Mouse (Mus musculus) megakaryocyte, embryonic 14.5 days (primary cell): ENCODE measurements at regions not wholly inside any gene's neighbourhood (a gene's known extent, or its start where the extent isn't known, plus 50 kb on each side); places are given as distances from the start of the nearest gene placed in this dataset.

Experiments
- H3K27me3 ChIP-seq: replicated peaks from 2 replicates; pipeline ENCODE3; 2012; ENCODE audit warnings: inconsistent platforms
- H3K36me3 ChIP-seq: replicated peaks from 2 replicates; pipeline ENCODE3; 2012; ENCODE audit warnings: low read length, inconsistent platforms, mixed read lengths
- H3K4me1 ChIP-seq: 2 replicates; pipeline ENCODE4 v1.6.1; 2012; ENCODE audit warnings: inconsistent platforms
- H3K4me3 ChIP-seq: replicated peaks from 2 replicates; pipeline ENCODE3; 2012; ENCODE audit warnings: moderate library complexity, mild to moderate bottlenecking, inconsistent platforms
- H3K9me3 ChIP-seq: 2 replicates; pipeline ENCODE4 v1.6.1; 2012; ENCODE audit warnings: inconsistent platforms
- FLI1 ChIP-seq: IDR thresholded peaks from 2 replicates; pipeline ENCODE4 v1.6.1; 2012; ENCODE audit warnings: low read length, inconsistent platforms, mixed read lengths
- GATA1 ChIP-seq: IDR thresholded peaks from 3 replicates; pipeline ENCODE4 v1.6.1; 2012; ENCODE audit warnings: mixed read lengths, low read length, inconsistent platforms, borderline replicate concordance

DNA sequence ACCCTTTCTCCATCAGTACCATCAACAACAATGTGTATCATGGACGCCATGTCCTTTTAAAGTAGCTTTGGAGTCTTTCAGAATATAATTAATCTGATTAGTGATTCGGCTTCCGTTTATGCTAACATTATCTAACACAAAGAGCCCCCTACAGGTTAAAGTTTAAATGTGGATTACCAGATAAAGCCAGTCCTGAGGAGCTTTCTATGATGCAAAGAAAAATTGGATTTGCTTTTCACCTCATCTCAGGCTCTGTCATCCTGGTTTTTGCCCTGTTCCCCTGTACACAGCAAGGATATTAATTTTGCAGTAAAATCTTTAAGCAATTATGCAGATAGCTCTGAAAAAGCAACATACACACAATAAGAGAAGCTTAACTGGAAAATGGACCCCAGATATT is 412.7 kb upstream of the Tbc1d2b start:
- Histone ChIP-seq H3K27me3 (no peaks in the 10 kb centered on the region), H3K4me3 (no peak overlapping the region), H3K9me3 (no peaks in the 10 kb centered on the region), H3K36me3 (no peaks in the 10 kb centered on the region), H3K4me1 (no peaks in the 10 kb centered on the region)
- TF ChIP-seq GATA1 (no peak), FLI1 (no peak)

DNA sequence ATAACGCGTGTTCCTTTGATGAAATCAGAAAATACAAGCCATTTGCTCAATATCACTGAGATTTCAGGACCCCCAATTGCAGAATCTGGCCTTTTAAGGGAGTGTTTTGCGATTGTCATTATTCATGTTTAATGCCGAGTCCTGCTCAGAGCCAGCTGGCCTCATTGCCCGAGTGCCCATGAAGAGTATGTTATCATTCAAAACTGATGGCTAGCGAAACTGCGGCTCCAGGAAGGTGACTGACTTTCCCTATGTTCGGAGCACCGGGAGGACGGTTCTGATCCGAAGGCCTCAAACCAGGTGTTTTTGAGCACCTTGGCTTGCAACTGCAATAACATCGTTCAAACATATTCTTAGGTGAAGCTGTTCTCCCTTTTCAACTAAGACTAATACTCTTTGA is 419.5 kb upstream of the Tbc1d2b start:
- H3K9me3 ChIP-seq = no peaks in the 10 kb centered on the region
- H3K4me1 ChIP-seq = no peaks in the 10 kb centered on the region
- H3K36me3 ChIP-seq = no peaks in the 10 kb centered on the region
- no peak overlapping the region for H3K4me3 ChIP-seq
- no peaks in the 10 kb centered on the region for H3K27me3 ChIP-seq
- TF ChIP-seq FLI1 = no peak
- no peak for TF ChIP-seq GATA1

DNA sequence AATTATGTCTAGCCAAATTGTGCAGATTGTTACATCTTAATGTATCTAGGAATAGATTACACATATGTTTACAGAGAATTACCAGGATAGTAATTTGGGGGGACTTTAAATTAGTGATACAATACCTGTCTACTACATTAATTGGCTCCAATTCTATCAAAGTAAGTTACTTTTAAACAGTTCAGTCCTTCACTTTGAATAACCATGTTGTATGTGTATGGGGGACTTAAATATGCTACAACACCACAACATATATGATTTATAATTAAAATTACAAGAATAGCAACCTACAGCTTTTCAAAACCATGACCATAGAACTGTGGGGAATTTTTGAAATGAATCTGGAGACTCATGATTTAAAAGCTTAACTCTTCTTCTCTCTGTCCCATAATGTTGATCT is 420.5 kb upstream of the Tbc1d2b start:
- no peaks in the 10 kb centered on the region for H3K27me3 ChIP-seq
- no peak overlapping the region for H3K4me3 ChIP-seq
- no peaks in the 10 kb centered on the region for H3K36me3 ChIP-seq
- H3K9me3 ChIP-seq = no peaks in the 10 kb centered on the region
- no peaks in the 10 kb centered on the region for H3K4me1 ChIP-seq
- TF ChIP-seq GATA1 (no peak), FLI1 (no peak)

DNA sequence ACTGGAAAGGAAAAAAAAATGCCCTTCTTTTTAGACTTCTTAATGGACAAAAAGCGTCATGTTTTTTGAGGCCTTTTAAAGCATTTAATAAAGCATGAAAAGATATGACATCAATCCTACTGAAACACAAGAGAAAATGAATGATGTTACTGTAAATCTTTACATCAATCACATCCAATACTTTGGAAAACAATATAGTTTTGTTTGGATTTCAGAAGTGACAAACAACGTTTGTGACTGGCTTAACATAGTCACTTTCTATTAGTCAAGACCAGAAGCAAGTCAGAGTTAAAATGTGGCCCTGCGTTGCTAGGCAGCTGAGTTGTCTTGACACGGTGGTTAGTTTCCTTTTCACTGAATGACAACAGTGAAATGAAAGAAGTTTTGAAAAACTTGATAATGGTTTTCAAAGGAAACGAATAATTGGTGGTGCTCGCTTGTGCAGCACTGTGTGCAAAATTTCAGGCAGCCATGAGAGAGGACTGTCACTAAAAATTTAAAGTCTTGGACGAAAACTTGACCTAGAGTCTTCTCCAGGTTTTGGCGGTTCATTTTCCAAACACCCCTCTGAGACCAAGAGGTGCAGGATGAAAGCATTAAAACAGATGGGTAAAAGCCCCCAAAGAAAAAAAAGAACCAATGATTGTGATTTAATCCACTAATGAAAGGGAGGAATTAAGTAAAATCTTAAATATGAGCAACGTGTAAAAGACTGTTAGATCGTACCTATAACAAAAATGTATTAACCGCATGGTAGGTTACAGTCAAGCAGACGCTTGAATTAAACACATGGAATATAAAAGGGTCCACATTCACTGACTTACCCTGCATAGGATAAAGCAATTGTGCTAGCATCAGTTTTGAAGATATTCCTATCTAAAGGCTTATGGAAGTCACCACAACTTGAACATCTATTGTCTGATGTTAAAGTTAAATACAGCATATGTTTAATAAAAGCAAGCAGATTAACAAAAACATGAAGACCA is 421.4 kb upstream of the Tbc1d2b start:
- Histone ChIP-seq H3K9me3 (no peaks in the 10 kb centered on the region), H3K4me1 (no peaks in the 10 kb centered on the region), H3K36me3 (no peaks in the 10 kb centered on the region), H3K4me3 (no peak overlapping the region), H3K27me3 (no peaks in the 10 kb centered on the region)
- TF ChIP-seq FLI1 = no peak
- TF ChIP-seq GATA1 = no peak

DNA sequence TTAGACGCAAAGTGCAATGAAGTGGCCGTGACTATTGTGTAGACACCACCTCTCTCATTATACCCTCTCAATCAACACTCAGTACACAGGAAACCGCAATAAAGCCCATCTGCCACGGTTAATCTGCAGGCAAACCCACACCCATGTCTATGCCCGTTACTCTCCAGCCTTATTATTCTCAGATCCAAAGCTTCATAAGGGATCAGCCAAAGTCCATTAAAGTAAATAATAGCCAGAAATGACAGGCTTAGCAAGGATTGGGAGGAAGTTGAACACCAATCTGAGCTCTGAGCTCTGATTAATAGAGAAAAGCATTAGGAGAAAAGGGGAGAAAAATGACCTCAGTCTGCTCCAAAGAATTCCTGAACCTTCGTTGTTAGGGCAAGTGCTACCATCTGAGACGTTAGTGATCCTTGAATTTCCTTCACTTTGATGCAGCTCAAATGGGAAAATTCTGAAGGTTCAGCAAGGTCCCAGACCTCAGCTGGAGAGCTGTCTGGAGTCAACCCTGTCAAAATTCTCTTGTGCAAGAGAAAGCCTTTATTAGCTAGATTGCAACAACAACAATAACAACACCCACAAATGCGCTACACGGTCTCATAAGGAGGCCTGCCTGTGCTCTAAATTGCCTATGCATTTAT is 422.5 kb upstream of the Tbc1d2b start:
- no peaks in the 10 kb centered on the region for H3K27me3 ChIP-seq
- no peaks in the 10 kb centered on the region for H3K9me3 ChIP-seq
- H3K36me3 ChIP-seq = no peaks in the 10 kb centered on the region
- no peaks in the 10 kb centered on the region for H3K4me1 ChIP-seq
- TF ChIP-seq FLI1 (no peak), GATA1 (no peak)
- H3K4me3 ChIP-seq = no peak overlapping the region

DNA sequence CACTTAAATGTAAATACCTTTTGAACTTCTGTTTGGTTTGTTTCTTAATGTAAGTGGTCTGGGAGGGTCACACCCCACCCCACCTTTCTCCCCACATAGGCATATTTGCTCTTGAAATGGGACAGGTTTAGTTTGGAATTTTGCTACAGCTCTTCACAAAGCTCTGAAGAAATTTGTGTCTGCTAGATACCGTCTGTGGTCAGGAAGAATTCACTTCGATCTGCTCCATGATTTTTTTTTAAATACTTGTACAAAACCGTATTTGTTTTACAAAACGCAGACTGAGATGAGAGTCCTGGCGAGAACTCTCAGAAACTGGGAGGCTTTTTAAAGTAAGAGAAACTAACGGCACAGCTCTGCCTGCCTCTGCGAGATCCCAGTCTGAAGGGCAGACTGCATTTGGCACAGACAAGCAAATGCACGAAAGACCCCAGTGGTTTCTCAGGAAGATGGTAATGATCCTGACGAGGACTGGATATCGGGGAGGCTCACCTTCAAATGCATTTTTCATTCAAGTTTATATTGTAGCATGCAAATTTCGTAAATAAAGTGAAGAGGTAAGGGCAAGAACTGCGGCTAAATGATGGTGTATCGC is 423.5 kb upstream of the Tbc1d2b start:
- H3K4me3 ChIP-seq = no peak overlapping the region
- TF ChIP-seq FLI1 (no peak), GATA1 (no peak)
- H3K36me3 ChIP-seq = no peaks in the 10 kb centered on the region
- H3K27me3 ChIP-seq = no peaks in the 10 kb centered on the region
- H3K9me3 ChIP-seq = no peaks in the 10 kb centered on the region
- H3K4me1 ChIP-seq = no peaks in the 10 kb centered on the region

DNA sequence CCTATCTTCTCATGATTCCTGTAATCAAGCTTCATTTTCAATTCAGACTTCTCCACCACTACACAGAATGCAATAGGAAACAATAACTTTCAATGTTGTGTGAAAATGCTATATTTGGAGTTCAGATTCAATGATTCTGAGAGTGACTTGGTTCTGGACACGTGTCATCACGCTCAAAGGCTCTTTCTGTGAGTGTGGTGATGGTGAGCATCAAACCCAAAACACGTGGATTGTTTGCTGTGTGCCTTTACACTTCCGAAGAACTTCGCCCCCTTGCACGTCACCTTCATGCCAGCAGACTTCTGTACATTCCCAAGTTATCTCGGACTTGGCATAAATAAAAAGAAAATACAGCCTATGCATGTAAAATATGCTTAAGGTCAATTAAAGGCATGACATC is 425.1 kb upstream of the Tbc1d2b start:
- no peaks in the 10 kb centered on the region for H3K27me3 ChIP-seq
- no peaks in the 10 kb centered on the region for H3K36me3 ChIP-seq
- no peaks in the 10 kb centered on the region for H3K4me1 ChIP-seq
- TF ChIP-seq FLI1 (no peak), GATA1 (no peak)
- no peak overlapping the region for H3K4me3 ChIP-seq
- no peaks in the 10 kb centered on the region for H3K9me3 ChIP-seq

DNA sequence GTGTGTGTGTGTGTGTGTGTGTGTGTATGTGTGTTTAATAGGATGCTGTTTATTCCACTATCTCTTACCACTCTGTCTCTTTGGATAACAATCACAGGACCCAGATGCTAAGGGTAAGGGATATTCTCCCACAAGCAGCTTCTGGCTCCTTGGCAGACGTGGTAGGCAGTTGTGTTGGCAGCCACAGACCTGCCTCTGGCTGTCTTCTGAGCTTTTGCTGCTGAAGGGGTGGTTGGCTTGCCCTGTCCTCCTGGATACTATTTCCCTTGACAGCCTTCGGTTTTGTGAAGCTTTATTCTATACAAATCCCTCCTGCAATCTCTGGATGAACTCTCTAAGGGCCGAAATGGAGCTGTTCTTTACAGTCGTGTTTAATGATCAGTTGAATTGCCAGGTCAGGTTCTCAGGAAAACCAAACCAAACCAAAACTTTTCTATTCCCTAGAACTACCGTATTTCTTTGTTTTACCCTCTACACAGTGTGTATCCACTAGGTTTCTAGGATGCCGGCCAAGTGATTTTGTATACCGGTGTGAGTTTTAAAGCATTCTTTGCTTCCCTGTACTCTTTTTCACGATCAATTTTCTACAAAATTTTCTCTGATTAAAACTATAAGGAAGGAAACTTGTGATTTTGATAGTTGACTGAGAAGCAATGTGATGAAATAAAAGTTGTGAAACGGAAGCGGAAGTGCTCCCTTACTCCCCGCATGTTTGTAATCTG is 426.8 kb upstream of the Tbc1d2b start:
- no peaks in the 10 kb centered on the region for H3K36me3 ChIP-seq
- TF ChIP-seq GATA1 (no peak), FLI1 (no peak)

DNA sequence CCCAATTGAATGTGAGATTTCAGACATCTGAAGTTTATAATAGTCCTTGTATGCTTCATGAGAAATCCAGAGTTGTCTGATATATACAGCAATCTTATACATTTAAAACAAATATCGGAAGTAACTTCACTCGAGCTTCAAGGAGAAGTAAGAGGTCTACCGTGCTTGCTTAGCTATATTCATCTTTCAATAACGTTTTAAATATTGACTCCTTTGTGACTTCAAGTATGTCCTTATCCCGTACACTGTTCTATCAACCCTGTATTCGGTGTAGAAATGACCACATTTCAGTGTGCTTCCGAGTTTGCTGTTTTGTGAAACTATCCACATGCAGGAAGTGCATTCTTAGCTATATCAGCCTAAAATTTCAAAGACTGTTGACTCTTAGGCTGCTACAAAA is 427.8 kb upstream of the Tbc1d2b start:
- Histone ChIP-seq H3K9me3 (no peaks in the 10 kb centered on the region), H3K36me3 (no peaks in the 10 kb centered on the region), H3K4me3 (no peak overlapping the region), H3K4me1 (no peaks in the 10 kb centered on the region), H3K27me3 (no peaks in the 10 kb centered on the region)
- TF ChIP-seq GATA1 = no peak

More for the DNA sequence above, 426.8 kb upstream of the Tbc1d2b start:
- Histone ChIP-seq H3K9me3 (no peaks in the 10 kb centered on the region), H3K4me3 (no peak overlapping the region), H3K27me3 (no peaks in the 10 kb centered on the region), H3K4me1 (no peaks in the 10 kb centered on the region)

DNA sequence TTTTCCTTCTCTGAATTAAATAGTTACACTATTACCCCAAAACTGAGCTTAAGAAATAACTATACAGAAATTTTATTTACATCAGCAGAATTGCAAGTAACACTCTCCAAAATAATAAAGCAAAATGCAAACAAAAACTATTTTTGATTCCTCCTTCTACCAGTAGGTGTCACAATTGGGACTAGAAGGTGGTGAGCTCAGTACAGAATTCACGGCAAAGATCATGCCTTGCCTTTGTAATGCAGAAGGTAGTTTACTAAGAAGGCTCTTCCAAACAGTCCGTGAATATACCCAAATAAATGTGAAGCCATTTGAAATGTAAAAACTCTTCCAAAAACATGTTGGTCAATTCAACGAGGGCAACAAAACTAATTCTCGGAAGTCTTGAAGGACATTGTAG is 428.5 kb upstream of the Tbc1d2b start:
- H3K36me3 ChIP-seq = no peaks in the 10 kb centered on the region
- H3K4me3 ChIP-seq = no peak overlapping the region
- H3K9me3 ChIP-seq = no peaks in the 10 kb centered on the region
- no peak for TF ChIP-seq FLI1
- no peak for TF ChIP-seq GATA1
- no peaks in the 10 kb centered on the region for H3K27me3 ChIP-seq
- no peaks in the 10 kb centered on the region for H3K4me1 ChIP-seq
